Comparison of ENCODE assay signal across 9 mouse cellular contexts in genomic region chr9:37545847-37546452, GRCm38 (mm10). TPM values are rescaled to one million over a fixed set of nuclear protein-coding genes. Genes with fewer than 3 reads are reported as not detected.
DNase-seq lines count a peak whose midpoint lies in the region; ATAC-seq and TF ChIP-seq lines count a peak whose summit lies in the region.
"Had no signal": no experiment of that assay in that cellular context is flagged by ENCODE, and none has a peak within 500 bp of the region (broad histone marks: within the 10 kb centered on the region; RNA-seq: fewer than 3 reads in every experiment).

No protein-coding gene starts in this region.

- H3K36me3 ChIP-seq in liver, embryonic 11.5 days (ENCODE audit: control insufficient read depth, insufficient read depth, low read length): no peaks in the 10 kb centered on the region
- H3K36me3 ChIP-seq in liver, postnatal 0 days (replicated peaks; ENCODE audit: insufficient read depth, low read length): no peaks in the 10 kb centered on the region
- no peaks in the 10 kb centered on the region for H3K36me3 ChIP-seq in embryonic facial prominence, embryonic 12.5 days
- no peaks in the 10 kb centered on the region for H3K36me3 ChIP-seq in intestine, embryonic 15.5 days

- TF ChIP-seq CTCF in liver, postnatal 0 days (IDR thresholded peaks at IDR 0.05; ENCODE audit: low read depth): no peak

- peaks cover 29% of the 10 kb centered on the region for H3K27me3 ChIP-seq in liver, embryonic 11.5 days (replicated peaks; ENCODE audit: control insufficient read depth, insufficient read depth, low read length)
- H3K27me3 ChIP-seq in liver, postnatal 0 days (ENCODE audit: insufficient read depth, low read length): peaks cover 16% of the 10 kb centered on the region; the same call in 1 of the 2 replicates
- peaks cover 53% of the 10 kb centered on the region for H3K27me3 ChIP-seq in embryonic facial prominence, embryonic 12.5 days
- H3K27me3 ChIP-seq in intestine, embryonic 15.5 days (replicated peaks): peaks cover 25% of the 10 kb centered on the region

- no peaks in the 10 kb centered on the region for H3K9me3 ChIP-seq in liver, embryonic 11.5 days (ENCODE audit: control insufficient read depth, low read length)
- H3K9me3 ChIP-seq in liver, postnatal 0 days (ENCODE audit: low read length): no peaks in the 10 kb centered on the region
- no peaks in the 10 kb centered on the region for H3K9me3 ChIP-seq in embryonic facial prominence, embryonic 12.5 days
- no peaks in the 10 kb centered on the region for H3K9me3 ChIP-seq in intestine, embryonic 15.5 days

- DNase-seq in liver, embryonic 11.5 days (ENCODE audit: low spot score): no peak
- no peak for DNase-seq in liver, postnatal 0 days
- peak; percentile 23 for DNase-seq in R1 (ENCODE audit: low read depth, low spot score)
- no peak for DNase-seq in right cerebral cortex, postnatal 14 days
- DNase-seq in right cerebral cortex, postnatal 25 days: no peak
- DNase-seq: adrenal gland, postnatal 14 days had no signal

- no peak for ATAC-seq in liver, embryonic 11.5 days (replicated peaks; ENCODE audit: low FRiP score)
- no peak for ATAC-seq in liver, postnatal 0 days
- ATAC-seq in embryonic facial prominence, embryonic 12.5 days (ENCODE audit: insufficient number of reproducible peaks, insufficient read depth, low FRiP score, low TSS enrichment): no peak
- ATAC-seq in intestine, embryonic 15.5 days: no peak; the same call in 1 of the 2 replicates

- 45% methylated on average over 27 of the region's 27 CpGs for WGBS in liver, embryonic 11.5 days
- 72% methylated on average over 27 of the region's 27 CpGs for WGBS in liver, postnatal 0 days (ENCODE audit: insufficient replicate concordance)
- 9% methylated on average over 27 of the region's 27 CpGs for WGBS in embryonic facial prominence, embryonic 12.5 days
- 20% methylated on average over 27 of the region's 27 CpGs for WGBS in intestine, embryonic 15.5 days

- peak overlapping the region; percentile 13 for H3K4me2 ChIP-seq in liver, embryonic 11.5 days
- no peak overlapping the region for H3K4me2 ChIP-seq in liver, postnatal 0 days (ENCODE audit: low read depth, low read length)
- 0 out of 2 replicates have a peak overlapping the region, but pooled peaks have one; percentile 16 for H3K4me2 ChIP-seq in embryonic facial prominence, embryonic 12.5 days (replicated peaks)
- peak overlapping the region; percentile 37 for H3K4me2 ChIP-seq in intestine, embryonic 15.5 days (replicated peaks)

- no peak overlapping the region for H3K9ac ChIP-seq in liver, embryonic 11.5 days (ENCODE audit: low read depth, low read length)
- H3K9ac ChIP-seq in liver, postnatal 0 days (replicated peaks): no peak overlapping the region
- no peak overlapping the region for H3K9ac ChIP-seq in embryonic facial prominence, embryonic 12.5 days
- no peak overlapping the region for H3K9ac ChIP-seq in intestine, embryonic 15.5 days

- peaks cover 16% of the 10 kb centered on the region for H3K4me1 ChIP-seq in liver, embryonic 11.5 days (replicated peaks; ENCODE audit: control insufficient read depth, insufficient read depth, low read length)
- H3K4me1 ChIP-seq in liver, postnatal 0 days (ENCODE audit: insufficient read depth): no peaks in the 10 kb centered on the region; the same call in 1 of the 2 replicates
- peaks cover 13% of the 10 kb centered on the region; the same call in 1 of the 2 replicates for H3K4me1 ChIP-seq in embryonic facial prominence, embryonic 12.5 days
- peaks cover 7% of the 10 kb centered on the region; the same call in 1 of the 2 replicates for H3K4me1 ChIP-seq in intestine, embryonic 15.5 days (replicated peaks)

- no peak for TF ChIP-seq EP300 in liver, postnatal 0 days (IDR thresholded peaks at IDR 0.05; ENCODE audit: low read depth)

- H3K27ac ChIP-seq in liver, embryonic 11.5 days (ENCODE audit: low read depth, low read length): no peak overlapping the region
- no peak overlapping the region for H3K27ac ChIP-seq in liver, postnatal 0 days (ENCODE audit: low read depth)
- H3K27ac ChIP-seq in embryonic facial prominence, embryonic 12.5 days: no peak overlapping the region
- no peak overlapping the region for H3K27ac ChIP-seq in intestine, embryonic 15.5 days

- H3K4me3 ChIP-seq in liver, embryonic 11.5 days (ENCODE audit: low read depth, low read length): no peak overlapping the region
- no peak overlapping the region for H3K4me3 ChIP-seq in liver, postnatal 0 days (ENCODE audit: low read depth, low read length)
- peak overlapping the region; percentile 24; the same call in 1 of the 2 replicates for H3K4me3 ChIP-seq in embryonic facial prominence, embryonic 12.5 days
- no peak overlapping the region for H3K4me3 ChIP-seq in intestine, embryonic 15.5 days (replicated peaks)

RNA-seq across cellular contexts. Expression of gene Nrgn, which starts 6.8 kb away (rescaled TPM):
- 20.8 and 23.6 TPM in 2 replicates for polyA plus RNA-seq in liver, embryonic 11.5 days (2014; fragmentation: Nextera tagmentation; extraction: Ambion mirVana)
- 7.4 and 9.3 TPM in 2 replicates for polyA plus RNA-seq in liver, postnatal 0 days (2015; fragmentation: Nextera tagmentation; extraction: Ambion mirVana)
- 6.7 and 6.9 TPM in 2 replicates for polyA plus RNA-seq in embryonic facial prominence, embryonic 12.5 days (2016; fragmentation: Nextera tagmentation; extraction: Ambion mirVana)
- polyA plus RNA-seq in intestine, embryonic 15.5 days (2015; fragmentation: Nextera tagmentation; extraction: Ambion mirVana): 2.9 and 3.7 TPM in 2 replicates

RNA-seq across cellular contexts. Expression of gene Vsig2, which starts 6.9 kb away (rescaled TPM):
- 0.66 and 1.5 TPM in 2 replicates for polyA plus RNA-seq in liver, embryonic 11.5 days (2014; fragmentation: Nextera tagmentation; extraction: Ambion mirVana)
- polyA plus RNA-seq in liver, postnatal 0 days (2015; fragmentation: Nextera tagmentation; extraction: Ambion mirVana): 0.88 and 1.3 TPM in 2 replicates
- polyA plus RNA-seq in embryonic facial prominence, embryonic 12.5 days (2016; fragmentation: Nextera tagmentation; extraction: Ambion mirVana): 1.0 and 1.1 TPM in 2 replicates
- 2.6 and 3.0 TPM in 2 replicates for polyA plus RNA-seq in intestine, embryonic 15.5 days (2015; fragmentation: Nextera tagmentation; extraction: Ambion mirVana)
- polyA plus RNA-seq: neural tube, embryonic 11.5 days had no signal

RNA-seq across cellular contexts. Expression of gene Siae, which starts 9.5 kb away (rescaled TPM):
- 8.0 and 8.6 TPM in 2 replicates for polyA plus RNA-seq in liver, embryonic 11.5 days (2014; fragmentation: Nextera tagmentation; extraction: Ambion mirVana)
- polyA plus RNA-seq in liver, postnatal 0 days (2015; fragmentation: Nextera tagmentation; extraction: Ambion mirVana): 5.1 and 5.2 TPM in 2 replicates
- polyA plus RNA-seq in embryonic facial prominence, embryonic 12.5 days (2016; fragmentation: Nextera tagmentation; extraction: Ambion mirVana): 7.3 and 7.8 TPM in 2 replicates
- polyA plus RNA-seq in intestine, embryonic 15.5 days (2015; fragmentation: Nextera tagmentation; extraction: Ambion mirVana): 13.9 and 14.5 TPM in 2 replicates

RNA-seq across cellular contexts. Expression of gene Esam, which starts 18.1 kb away (rescaled TPM):
- 34.9 and 36.6 TPM in 2 replicates for polyA plus RNA-seq in liver, embryonic 11.5 days (2014; fragmentation: Nextera tagmentation; extraction: Ambion mirVana)
- polyA plus RNA-seq in liver, postnatal 0 days (2015; fragmentation: Nextera tagmentation; extraction: Ambion mirVana): 16.2 and 18.2 TPM in 2 replicates
- 34.0 and 38.3 TPM in 2 replicates for polyA plus RNA-seq in embryonic facial prominence, embryonic 12.5 days (2016; fragmentation: Nextera tagmentation; extraction: Ambion mirVana)
- polyA plus RNA-seq in intestine, embryonic 15.5 days (2015; fragmentation: Nextera tagmentation; extraction: Ambion mirVana): 47.4 and 49.0 TPM in 2 replicates

RNA-seq across cellular contexts. Expression of gene Msantd2, which starts 56.8 kb away (rescaled TPM):
- 13.2 and 17.7 TPM in 2 replicates for polyA plus RNA-seq in liver, embryonic 11.5 days (2014; fragmentation: Nextera tagmentation; extraction: Ambion mirVana)
- polyA plus RNA-seq in liver, postnatal 0 days (2015; fragmentation: Nextera tagmentation; extraction: Ambion mirVana): 3.0 and 3.3 TPM in 2 replicates
- polyA plus RNA-seq in embryonic facial prominence, embryonic 12.5 days (2016; fragmentation: Nextera tagmentation; extraction: Ambion mirVana): 43.1 and 44.7 TPM in 2 replicates
- polyA plus RNA-seq in intestine, embryonic 15.5 days (2015; fragmentation: Nextera tagmentation; extraction: Ambion mirVana): 17.9 and 19.4 TPM in 2 replicates
